Comparison of ENCODE assay signal across 15 mouse cellular contexts in genomic region chr4:71640521-71640920, GRCm38 (mm10).
"Had no signal": no experiment of that assay in that cellular context is flagged by ENCODE, and none has a peak within 500 bp of the region (broad histone marks: within the 10 kb centered on the region; RNA-seq: fewer than 3 reads in every experiment).

No protein-coding gene starts in this region.

- H3K4me3 ChIP-seq: neural tube, embryonic 15.5 days; stomach, embryonic 15.5 days had no signal

- H3K36me3 ChIP-seq: neural tube, embryonic 15.5 days; stomach, embryonic 15.5 days had no signal

- DNase-seq: retina, postnatal 1 day; right cerebral cortex, adult 18-20 months; right cerebral cortex, postnatal 14 days; right cerebral cortex, postnatal 25 days; right cerebral cortex, postnatal 4 days; spleen, adult 18-20 months; thymus, adult 18-20 months; thymus, adult 2 months; thymus, postnatal 14 days; thymus, postnatal 25 days; thymus, postnatal 36 days; thymus, postnatal 4 days had no signal

- H3K27me3 ChIP-seq: neural tube, embryonic 15.5 days; stomach, embryonic 15.5 days had no signal

- H3K27ac ChIP-seq: neural tube, embryonic 15.5 days; stomach, embryonic 15.5 days; stomach, postnatal 0 days had no signal

- H3K4me1 ChIP-seq: neural tube, embryonic 15.5 days; stomach, embryonic 15.5 days had no signal

- H3K9ac ChIP-seq: neural tube, embryonic 15.5 days; stomach, embryonic 15.5 days had no signal
